8 mouse cellular contexts compared by ENCODE assay signal in genomic region chr2:173453569-173454405, GRCm38 (mm10).
A peak's percentile ranks its signal among the peaks of the same experiment; 100 is the strongest.
DNase-seq lines count a peak whose midpoint lies in the region; ATAC-seq and TF ChIP-seq lines count a peak whose summit lies in the region.

No protein-coding gene starts in this region.

- H3K36me3 ChIP-seq in heart, postnatal 0 days (replicated peaks; ENCODE audit: control insufficient read depth, insufficient read depth, low read length) = no peaks in the 10 kb centered on the region
- no peaks in the 10 kb centered on the region for H3K36me3 ChIP-seq in C2C12 (ENCODE audit: control insufficient read depth, insufficient read depth)
- H3K36me3 ChIP-seq in limb, embryonic 11.5 days (ENCODE audit: control insufficient read depth, insufficient read depth, low read length) = no peaks in the 10 kb centered on the region

- DNase-seq in heart, postnatal 0 days (ENCODE audit: low spot score) = no peak
- DNase-seq in heart, adult 9 months (ENCODE audit: low spot score in 2 of 2) = no peak
- DNase-seq in limb, embryonic 11.5 days (ENCODE audit: low spot score) = peak; percentile 63
- peak; percentile 35 for DNase-seq in right cerebral cortex, postnatal 14 days
- no peak for DNase-seq in ovary, postnatal 10 days (ENCODE audit: low spot score)

- no peak overlapping the region for H3ac ChIP-seq in C2C12 (ENCODE audit: control insufficient read depth, insufficient read length, low read depth)

- H3K4me2 ChIP-seq in heart, postnatal 0 days (ENCODE audit: low read depth, low read length) = no peak overlapping the region
- no peak overlapping the region for H3K4me2 ChIP-seq in limb, embryonic 11.5 days (ENCODE audit: low read depth, severe bottlenecking)

- H3K9me3 ChIP-seq in heart, postnatal 0 days (replicated peaks; ENCODE audit: control insufficient read depth, low read length) = no peaks in the 10 kb centered on the region; the same call in 1 of the 2 replicates
- 0 out of 2 replicates have a peak, but pooled peaks cover 3% of the 10 kb centered on the region for H3K9me3 ChIP-seq in limb, embryonic 11.5 days (ENCODE audit: control insufficient read depth, low read length)

- H3K27me3 ChIP-seq in heart, postnatal 0 days (ENCODE audit: control insufficient read depth, insufficient read depth, low read length) = no peaks in the 10 kb centered on the region
- no peaks in the 10 kb centered on the region for H3K27me3 ChIP-seq in C2C12 (ENCODE audit: control insufficient read depth, insufficient read depth, insufficient read length)
- H3K27me3 ChIP-seq in limb, embryonic 11.5 days (ENCODE audit: control insufficient read depth, insufficient read depth, low read length) = no peaks in the 10 kb centered on the region

- no peak overlapping the region for H3K27ac ChIP-seq in heart, postnatal 0 days (ENCODE audit: low read depth)
- no peak overlapping the region for H3K27ac ChIP-seq in bone marrow, adult 2 months (ENCODE audit: control insufficient read depth, insufficient read depth, low read depth, low read length, poor library complexity)
- no peak overlapping the region for H3K27ac ChIP-seq in limb, embryonic 11.5 days (replicated peaks; ENCODE audit: low read depth, low read length)

- 67% methylated on average over 14 of the region's 14 CpGs for WGBS in heart, postnatal 0 days
- WGBS in bone marrow, adult 2 months = 70% methylated on average over 14 of the region's 14 CpGs
- WGBS in limb, embryonic 11.5 days = 67% methylated on average over 14 of the region's 14 CpGs

- no peak for ATAC-seq in heart, postnatal 0 days (ENCODE audit: insufficient read depth, low read depth)
- ATAC-seq in hematopoietic stem cell, adult 5-6 weeks (replicated peaks in 1 of 2; ENCODE audit: insufficient read depth in 1 of 2, low FRiP score in 2 of 2, low TSS enrichment in 1 of 2, low read depth in 1 of 2, poor library complexity in 2 of 2, severe bottlenecking in 2 of 2) = peak; percentile 35 to 49; a peak in 2 of 4 replicates
- ATAC-seq in limb, embryonic 11.5 days (ENCODE audit: insufficient number of reproducible peaks, low FRiP score, low TSS enrichment, low read depth) = no peak

- TF ChIP-seq POLR2A in bone marrow, adult 2 months (IDR thresholded peaks at IDR 0.05; ENCODE audit: borderline replicate concordance, control insufficient read depth, low read depth, low read length) = no peak

- TF ChIP-seq CTCF in heart, postnatal 0 days (IDR thresholded peaks at IDR 0.05; ENCODE audit: low read depth) = peak; percentile 59
- TF ChIP-seq CTCF in C2C12 (IDR thresholded peaks at IDR 0.05; ENCODE audit: control insufficient read depth, insufficient read depth, insufficient read length) = peak; percentile 93
- peak; percentile 78 for TF ChIP-seq CTCF in bone marrow, adult 2 months (IDR thresholded peaks at IDR 0.05; ENCODE audit: control insufficient read depth, insufficient read depth, low read length)

- H3K4me1 ChIP-seq in heart, postnatal 0 days (ENCODE audit: control insufficient read depth, insufficient read depth) = no peaks in the 10 kb centered on the region
- H3K4me1 ChIP-seq in bone marrow, adult 2 months (ENCODE audit: control insufficient read depth, insufficient read depth, low read length) = no peaks in the 10 kb centered on the region; the same call in 1 of the 2 replicates
- H3K4me1 ChIP-seq in limb, embryonic 11.5 days (ENCODE audit: control insufficient read depth, insufficient read depth, low read length) = no peaks in the 10 kb centered on the region

- no peaks in the 10 kb centered on the region for H3K79me3 ChIP-seq in C2C12 (ENCODE audit: low read depth)

- no peak overlapping the region for H3K4me3 ChIP-seq in heart, postnatal 0 days (ENCODE audit: low read depth, low read length)
- no peak overlapping the region for H3K4me3 ChIP-seq in C2C12 (ENCODE audit: insufficient read depth, poor library complexity, severe bottlenecking)
- no peak overlapping the region for H3K4me3 ChIP-seq in bone marrow, adult 2 months (replicated peaks; ENCODE audit: control insufficient read depth, low read depth, low read length)
- no peak overlapping the region for H3K4me3 ChIP-seq in limb, embryonic 11.5 days (ENCODE audit: low read depth, low read length)

- H3K9ac ChIP-seq in heart, postnatal 0 days (replicated peaks; ENCODE audit: low read depth, low read length) = no peak overlapping the region
- H3K9ac ChIP-seq in limb, embryonic 11.5 days (ENCODE audit: low read length) = no peak overlapping the region

- no peak for TF ChIP-seq EP300 in heart, postnatal 0 days (IDR thresholded peaks at IDR 0.05; ENCODE audit: low read depth)

- no peaks in the 10 kb centered on the region for H3K79me2 ChIP-seq in C2C12 (ENCODE audit: control insufficient read depth, insufficient read depth)

TF ChIP-seq in C2C12, 6 proteins besides CTCF, POLR2A, EP300 and RAD21:
- TF ChIP-seq USF1 (IDR thresholded peaks at IDR 0.05; ENCODE audit: low read depth) (no peak), FOSL1 (IDR thresholded peaks at IDR 0.05; ENCODE audit: insufficient read depth, low read length, poor library complexity, severe bottlenecking) (no peak)

Comparison
In these comparisons a context has a peak if more than half of its experiments do, and no peak if none do; other contexts are left out.
1. ATAC-seq: peak in hematopoietic stem cell, adult 5-6 weeks (2 of 2); none in heart, postnatal 0 days (single experiment) and limb, embryonic 11.5 days (single experiment).
2. DNase-seq: peak in limb, embryonic 11.5 days (single experiment) and right cerebral cortex, postnatal 14 days (single experiment); none in heart, postnatal 0 days (single experiment), heart, adult 9 months (0 of 2) and ovary, postnatal 10 days (single experiment).
3. Peak in every context shown above with its lines, with median percentiles within 50 percentile points of each other: CTCF ChIP-seq.